Mouse (Mus musculus): ENCODE measurements around the gene Slc25a51. TPM values are rescaled to one million over a fixed set of nuclear protein-coding genes. Genes with fewer than 3 reads are reported as not detected.

The Slc25a51 gene
- polyA plus RNA-seq, 1 experiment, result 20.7 TPM

DNA sequence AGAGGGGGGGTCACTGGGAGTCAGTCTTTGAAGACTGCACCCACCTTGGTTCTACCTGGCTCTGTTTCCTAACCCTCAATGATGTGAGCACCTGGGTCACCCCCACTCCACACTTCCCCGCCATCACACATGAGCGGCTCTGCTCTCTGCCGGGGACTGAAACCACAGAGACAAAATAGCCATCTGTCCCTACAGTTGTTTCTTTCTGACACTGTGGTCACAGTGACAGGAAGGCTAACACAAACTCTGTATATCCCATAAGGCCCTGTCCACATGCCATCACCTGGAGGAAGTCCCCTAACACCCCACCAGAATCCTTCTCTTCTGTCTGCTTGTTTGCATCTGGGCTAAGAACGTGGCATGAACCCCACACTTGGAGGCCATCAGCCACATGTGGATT, 26.1 kb upstream of the Slc25a51 start:
- no peak for TF ChIP-seq GATA1 (IDR thresholded peaks at IDR 0.05; ENCODE audit: low read length)

DNA sequence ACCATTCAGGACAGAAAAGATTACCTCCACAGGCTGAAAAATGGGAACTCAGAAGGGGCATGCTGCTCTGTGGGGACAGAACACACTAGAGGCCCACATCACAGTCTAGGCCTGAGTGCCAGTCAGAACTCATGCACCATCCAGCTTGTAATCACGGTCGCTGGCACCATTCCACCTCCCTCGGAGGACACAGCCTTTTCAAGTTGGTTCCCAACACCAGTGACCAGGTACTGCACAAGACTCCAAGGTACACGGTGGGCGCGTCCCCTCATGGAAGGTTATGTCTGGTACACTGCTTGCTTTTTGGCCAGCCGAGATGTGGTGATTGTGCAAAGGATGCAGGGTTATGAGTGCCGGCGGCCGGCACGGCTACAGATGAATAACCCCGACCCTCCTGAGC, 25.5 kb upstream of the Slc25a51 start:
- no peak for TF ChIP-seq GATA1 (IDR thresholded peaks at IDR 0.05; ENCODE audit: low read length)

DNA sequence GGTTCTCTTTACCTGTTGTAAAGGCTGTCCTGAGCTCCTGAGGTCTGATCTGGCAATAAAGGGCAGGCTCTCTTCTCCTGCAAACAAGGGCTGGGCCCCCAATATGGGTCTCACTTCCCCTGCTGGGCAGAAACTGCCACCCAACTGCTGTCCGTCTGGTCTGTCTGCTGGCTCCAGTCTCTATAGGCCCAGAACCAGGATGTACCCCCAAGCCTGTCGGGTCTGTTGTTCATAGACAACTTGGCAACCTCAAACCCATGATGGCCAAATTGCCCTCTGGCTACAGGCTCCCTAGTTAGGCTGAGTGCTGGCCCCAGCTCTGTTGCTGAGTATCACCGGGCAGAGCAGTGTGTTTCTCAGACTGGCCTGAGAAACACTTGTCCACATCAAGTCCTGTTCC, 23.2 kb upstream of the Slc25a51 start:
- TF ChIP-seq GATA1 (IDR thresholded peaks at IDR 0.05; ENCODE audit: low read length), result no peak

DNA sequence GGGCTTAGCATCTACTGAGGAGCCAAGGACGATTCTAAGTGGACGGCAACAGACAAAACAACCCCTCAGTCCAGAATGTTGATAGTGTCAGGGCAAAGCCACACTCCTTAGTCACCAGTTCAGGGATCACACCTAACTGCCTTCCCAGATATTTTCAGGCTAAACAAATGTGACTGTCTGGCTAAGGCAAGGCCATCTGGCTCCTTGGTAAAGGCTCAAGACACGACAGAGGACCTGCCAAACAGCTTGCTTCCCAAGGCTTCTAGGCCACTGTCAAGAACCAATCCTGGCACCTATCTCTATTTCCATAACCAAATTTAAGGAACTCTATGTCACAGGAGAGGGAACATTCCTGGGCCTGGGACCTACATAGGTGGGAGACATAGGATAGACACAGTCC, 22.8 kb upstream of the Slc25a51 start:
- no peak for TF ChIP-seq GATA1 (IDR thresholded peaks at IDR 0.05; ENCODE audit: low read length)

DNA sequence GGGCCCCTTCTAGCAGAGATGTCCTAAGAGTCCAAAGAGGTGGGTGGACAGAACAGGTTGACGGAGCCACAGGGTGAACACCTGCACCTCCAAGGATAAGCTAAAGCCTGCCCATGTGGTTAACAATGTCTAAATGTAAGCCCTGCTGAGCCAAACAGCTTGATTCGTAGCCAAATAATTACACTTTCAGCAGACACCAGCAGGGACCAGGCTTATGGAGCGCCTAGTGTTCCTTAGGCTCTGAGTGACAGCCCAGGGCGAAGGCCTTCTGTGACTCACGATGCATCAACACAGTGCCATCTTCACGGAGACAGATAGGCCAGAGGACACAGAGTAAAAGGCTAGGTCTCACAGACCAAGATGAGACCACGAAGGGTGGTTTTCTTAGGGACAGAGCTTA, 20.9 kb upstream of the Slc25a51 start:
- TF ChIP-seq GATA1 (IDR thresholded peaks at IDR 0.05; ENCODE audit: low read length), result no peak

DNA sequence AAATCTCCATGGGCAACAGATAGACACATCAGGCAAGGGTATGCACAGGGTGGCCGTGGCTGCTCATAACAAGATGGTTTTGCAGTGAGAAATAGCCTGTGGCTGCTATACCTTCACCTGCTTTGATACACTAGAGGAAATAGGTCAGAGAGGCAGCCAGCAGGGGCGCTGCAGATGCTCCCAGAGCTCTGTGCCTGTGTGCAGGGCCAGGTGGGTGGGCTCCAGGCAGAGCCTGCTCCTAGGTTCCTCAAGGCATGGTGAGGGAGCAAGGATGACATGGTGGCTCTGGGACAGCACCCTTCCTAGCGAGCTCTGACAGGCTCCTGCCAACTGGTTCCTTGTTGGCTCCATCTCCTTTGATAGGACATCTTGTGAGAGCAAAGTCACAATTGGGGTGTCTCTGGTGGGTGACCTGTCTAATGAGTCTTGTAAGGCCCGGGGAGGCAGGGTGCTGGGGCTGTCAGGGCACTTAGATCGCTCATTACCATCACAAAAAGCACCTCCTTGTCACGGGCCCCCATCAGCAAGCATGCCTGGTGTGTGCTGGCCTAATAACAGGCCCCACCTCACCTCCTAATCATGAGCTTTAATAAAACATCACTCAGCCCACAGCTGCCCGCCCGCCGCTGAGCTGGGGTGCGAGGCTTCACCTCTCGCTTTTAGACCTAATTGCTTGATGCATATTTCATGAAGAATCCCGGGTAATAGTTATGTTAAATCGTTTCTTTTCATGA, 18.3 kb upstream of the Slc25a51 start:
- TF ChIP-seq GATA1 (IDR thresholded peaks at IDR 0.05; ENCODE audit: low read length), result no peak

DNA sequence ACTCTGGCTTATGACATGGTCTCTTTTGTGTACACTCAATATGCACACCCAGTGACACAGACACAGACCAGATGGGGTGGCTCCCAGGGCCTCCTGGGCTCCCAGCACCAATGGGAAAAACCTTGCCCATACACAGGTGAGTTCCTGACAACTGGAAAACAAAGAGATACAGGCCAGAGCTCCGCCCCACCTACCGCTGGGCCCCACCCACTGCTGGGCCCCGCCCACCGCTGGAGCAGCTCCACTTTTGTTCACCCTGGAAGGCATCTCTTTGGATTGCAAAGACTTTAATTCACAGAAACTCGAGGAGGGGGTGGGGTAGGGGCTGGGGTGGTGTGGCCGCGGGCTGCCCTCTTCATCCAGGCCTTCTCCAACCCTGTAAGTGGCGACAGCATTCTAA, 14.8 kb upstream of the Slc25a51 start:
- no peak for TF ChIP-seq GATA1 (IDR thresholded peaks at IDR 0.05; ENCODE audit: low read length)

DNA sequence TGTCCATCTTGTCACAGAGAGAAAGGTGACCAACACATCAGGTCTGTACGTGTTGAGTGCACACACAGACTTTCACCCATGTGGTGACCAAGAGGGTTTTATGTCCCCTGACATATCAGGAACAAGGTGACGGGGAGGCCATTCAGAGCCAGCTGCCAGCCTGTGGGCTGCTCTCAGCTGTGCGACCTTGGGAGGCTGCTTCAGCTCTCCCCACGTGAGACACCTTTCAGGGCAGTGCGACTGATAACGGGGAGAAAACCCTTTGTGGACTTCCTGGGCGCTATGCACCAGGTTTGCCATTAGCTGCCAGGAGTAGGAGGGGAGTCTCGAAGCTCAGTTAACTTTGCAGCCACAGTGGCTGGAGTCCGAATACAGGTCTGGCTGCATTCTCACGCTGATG, 14.1 kb upstream of the Slc25a51 start:
- TF ChIP-seq GATA1 (IDR thresholded peaks at IDR 0.05; ENCODE audit: low read length), result no peak

DNA sequence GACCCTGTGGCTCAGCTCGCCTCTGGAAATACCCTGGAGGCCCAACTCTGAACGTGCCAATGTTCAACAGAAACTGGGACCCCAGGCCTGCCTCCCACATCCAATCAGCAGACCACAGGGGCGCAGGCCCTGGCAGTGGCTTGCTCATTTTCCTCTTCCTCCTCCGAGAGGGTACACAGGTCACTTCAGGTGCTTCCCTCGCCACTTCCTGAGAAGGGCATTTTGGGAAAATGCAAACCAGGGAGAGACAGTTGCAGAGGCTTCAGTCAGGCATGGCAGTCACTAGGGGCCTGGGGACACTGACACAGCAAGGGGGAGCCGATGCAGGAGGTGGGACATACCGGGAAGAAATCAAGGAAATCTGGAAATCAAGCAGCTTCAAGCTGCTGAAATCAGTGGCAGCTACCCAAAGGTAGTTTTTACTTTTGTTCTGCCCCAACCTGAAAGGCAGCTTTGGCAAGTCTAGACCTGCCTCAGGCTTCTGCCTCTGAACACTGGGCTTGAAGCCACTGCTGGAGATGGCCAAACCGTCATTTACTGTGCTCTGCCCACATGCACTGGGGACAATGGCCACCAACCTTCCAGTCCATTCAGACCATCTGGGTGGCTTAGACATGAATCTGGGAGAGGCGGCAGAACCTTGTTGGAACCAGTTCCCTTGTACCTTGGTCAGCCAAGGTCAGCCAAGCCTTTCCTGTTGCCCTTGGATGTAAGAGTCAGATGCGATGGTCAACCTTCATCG, 13.1 kb upstream of the Slc25a51 start:
- no peak for TF ChIP-seq GATA1 (IDR thresholded peaks at IDR 0.05; ENCODE audit: low read length)

DNA sequence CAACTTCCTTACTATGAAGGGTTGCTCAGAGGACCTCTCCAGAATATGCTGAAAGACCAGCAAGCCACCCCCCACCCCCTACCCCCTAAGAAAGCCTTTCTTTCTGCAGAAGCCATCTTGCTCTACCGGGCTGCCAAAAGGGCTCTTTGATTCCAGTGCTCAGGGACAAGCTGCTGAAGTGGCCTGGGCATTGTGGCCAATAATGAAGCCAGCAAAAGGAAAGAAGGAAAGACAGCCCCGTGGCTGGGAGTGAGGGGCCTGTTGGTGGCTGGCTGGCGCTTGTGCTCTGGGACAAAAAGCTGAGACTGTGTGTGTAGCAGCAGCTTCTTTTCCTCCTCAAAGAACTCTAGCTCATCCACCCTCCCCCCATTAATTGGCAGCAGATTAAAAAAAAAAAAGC, 12.2 kb upstream of the Slc25a51 start:
- TF ChIP-seq GATA1 (IDR thresholded peaks at IDR 0.05; ENCODE audit: low read length), result no peak

DNA sequence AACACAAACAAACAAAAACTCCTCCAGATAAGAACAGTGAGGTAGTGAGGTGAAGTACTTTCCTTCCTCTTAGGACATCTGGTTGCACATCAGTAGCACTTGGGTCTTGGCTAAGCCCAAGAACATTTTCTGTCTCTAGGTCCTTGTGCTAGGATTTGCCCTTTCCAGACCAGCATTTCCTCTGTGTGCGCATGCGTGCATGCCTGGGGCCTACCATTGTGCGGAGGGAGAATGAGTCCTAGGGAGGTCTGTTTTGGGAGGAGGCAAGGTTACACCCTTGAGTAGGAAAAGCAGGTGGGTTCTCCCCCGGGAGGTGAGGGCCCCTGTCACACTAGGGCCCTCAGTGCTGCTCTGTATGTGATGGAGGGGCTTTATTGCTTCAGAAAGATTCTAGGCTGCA, 10.5 kb upstream of the Slc25a51 start:
- no peak for TF ChIP-seq GATA1 (IDR thresholded peaks at IDR 0.05; ENCODE audit: low read length)

DNA sequence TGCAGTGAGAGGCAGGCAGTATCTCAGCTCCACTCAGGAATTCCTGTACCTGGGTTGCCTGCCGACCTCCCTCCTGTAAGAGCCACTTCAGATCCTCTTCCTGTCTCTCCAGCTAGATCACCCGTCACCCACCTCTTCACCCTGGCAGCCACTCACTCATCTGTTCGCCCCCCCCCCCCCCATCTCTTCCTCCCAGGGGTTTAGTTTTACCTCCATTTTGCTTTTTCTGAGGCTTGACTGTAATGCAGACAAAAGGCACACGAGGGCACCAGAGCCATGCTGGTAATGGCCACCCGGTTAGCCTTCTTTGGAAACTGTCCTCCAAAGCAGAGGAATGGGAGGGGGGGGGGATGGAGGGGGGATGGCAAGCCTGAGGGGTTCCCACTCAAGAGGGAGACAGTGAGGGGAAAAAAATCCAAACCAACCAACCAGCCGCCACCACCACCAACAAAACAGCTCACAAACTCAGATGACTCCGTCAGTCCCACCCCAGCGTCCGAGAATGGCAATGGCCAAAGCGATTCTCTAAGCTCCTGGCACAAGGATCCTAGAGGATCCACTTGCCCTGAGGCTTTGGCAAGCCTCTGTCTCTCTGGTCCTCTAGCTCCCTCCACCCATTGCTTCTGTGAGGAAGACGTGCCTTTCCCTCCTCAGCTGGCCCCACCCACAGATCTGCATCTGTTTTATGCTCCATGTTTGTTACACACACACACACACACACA, 9.8 kb upstream of the Slc25a51 start:
- no peak for TF ChIP-seq GATA1 (IDR thresholded peaks at IDR 0.05; ENCODE audit: low read length)

DNA sequence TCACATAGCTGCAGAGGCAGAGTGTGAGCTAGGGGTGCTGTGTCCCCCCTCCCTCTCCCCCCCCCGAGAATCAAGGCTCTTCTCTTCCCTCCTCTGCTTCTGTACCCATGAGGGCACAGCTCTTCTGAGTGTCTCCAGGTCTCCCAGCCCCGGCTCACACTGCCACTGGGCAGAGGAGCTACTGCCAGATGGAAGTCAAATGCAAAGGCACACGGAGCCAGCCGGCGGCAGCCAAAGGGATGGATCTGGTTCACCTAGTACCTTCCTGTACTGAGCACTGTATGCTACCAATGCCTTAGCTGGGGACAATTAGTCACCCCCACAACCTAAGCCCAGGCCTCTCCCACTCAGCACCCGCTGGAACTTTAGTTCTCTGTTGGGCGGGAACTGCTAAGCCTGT, 7.7 kb upstream of the Slc25a51 start:
- no peak for TF ChIP-seq GATA1 (IDR thresholded peaks at IDR 0.05; ENCODE audit: low read length)

DNA sequence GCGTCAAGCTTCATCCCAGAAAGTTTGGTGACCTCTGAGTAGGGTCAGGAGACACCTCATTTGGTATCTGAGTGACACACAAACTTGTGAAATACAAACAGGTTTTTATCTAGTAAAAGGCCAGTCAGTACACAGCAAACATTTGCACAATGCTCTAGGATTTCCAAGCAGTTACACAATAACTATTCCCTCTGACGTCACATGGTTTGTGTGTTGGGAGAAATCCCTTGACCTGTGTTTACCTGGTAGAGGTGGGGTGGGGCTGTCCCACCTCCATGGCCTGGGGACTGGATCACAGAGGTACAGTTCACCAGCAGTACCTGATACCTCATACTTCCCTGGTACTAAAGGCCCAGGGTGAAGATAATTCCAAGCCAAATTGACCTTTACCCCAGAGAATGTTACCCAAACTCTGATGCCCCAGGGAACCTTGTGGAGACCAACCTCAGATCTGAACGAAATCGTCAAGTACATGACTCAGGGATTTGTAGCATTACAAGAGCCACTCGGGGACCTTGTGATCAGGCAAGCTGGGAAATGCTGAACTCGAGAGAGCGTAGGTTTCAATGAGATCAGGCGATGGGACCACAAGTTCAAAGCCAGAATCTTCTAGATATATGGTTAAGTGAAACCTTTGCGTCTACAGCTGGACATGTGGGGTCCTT, 5.2 kb upstream of the Slc25a51 start:
- no peak for TF ChIP-seq GATA1 (IDR thresholded peaks at IDR 0.05; ENCODE audit: low read length)

DNA sequence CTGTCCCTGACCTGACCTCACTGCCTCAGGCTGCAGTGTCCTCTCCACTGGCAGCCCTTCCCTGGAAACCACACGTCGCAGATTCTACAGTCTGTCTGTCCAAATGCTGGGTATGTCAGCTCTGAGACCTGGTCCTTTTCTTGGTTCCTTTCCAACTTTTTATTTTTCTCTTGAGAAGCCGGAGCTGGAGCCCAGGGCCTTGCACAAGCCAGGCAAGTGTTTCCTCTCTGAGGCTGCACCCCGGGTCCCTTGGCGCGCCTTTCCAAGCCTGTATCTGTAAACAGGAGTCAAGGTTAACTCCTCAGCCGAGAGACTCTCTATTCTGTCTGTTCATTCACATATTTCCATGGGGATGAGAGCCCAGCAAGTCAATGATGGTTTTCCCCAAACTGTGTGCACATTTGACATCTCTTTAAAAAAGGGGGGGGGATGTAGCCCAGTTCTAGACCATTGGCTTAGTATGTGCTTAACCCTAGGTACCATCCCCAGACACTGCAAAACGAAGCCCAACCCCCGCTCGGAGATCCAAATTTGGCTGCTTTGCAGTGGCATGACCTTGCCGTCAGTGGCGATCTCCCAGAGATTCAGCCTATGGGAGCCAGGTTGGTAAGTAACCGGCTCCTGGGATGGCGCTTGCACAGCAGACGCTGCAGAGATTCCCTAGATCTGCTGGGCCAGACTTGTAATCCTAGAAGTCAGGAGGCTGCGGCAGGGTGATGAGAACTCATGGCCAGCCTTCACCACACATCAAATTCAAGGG, 4.0 kb upstream of the Slc25a51 start:
- TF ChIP-seq GATA1 (IDR thresholded peaks at IDR 0.05; ENCODE audit: low read length), result no peak
